Mouse (Mus musculus) macrophage (primary cell): ENCODE measurements around the gene Gm44805. TPM values are rescaled to one million over a fixed set of nuclear protein-coding genes. Genes with fewer than 3 reads are reported as not detected.

Source experiments
- H3K27ac ChIP-seq: fragments of 350-480 bp; formaldehyde crosslinking; 2 replicates; pipeline ENCODE4 v1.9.0; 2021
- H3K36me3 ChIP-seq: fragments of 350-480 bp; formaldehyde crosslinking; 2 replicates; pipeline ENCODE4 v1.9.0; 2021; ENCODE audit errors: inconsistent target
- H3K4me3 ChIP-seq: fragments of 350-480 bp; formaldehyde crosslinking; 2 replicates; pipeline ENCODE4 v1.9.0; 2021; ENCODE audit errors: inconsistent target
- H3K79me2 ChIP-seq: fragments of 350-480 bp; formaldehyde crosslinking; 2 replicates; pipeline ENCODE4 v1.9.0; 2021; ENCODE audit errors: inconsistent target
- WGBS: methylation state at CpG from one replicate; pipeline ENCODE4 v1.1.7; 2026; ENCODE audit warnings: inconsistent platforms; ENCODE audit not compliant: missing documents; 5-methylcytosine and 5-hydroxymethylcytosine counted together
- polyA plus RNA-seq: library from polyadenylated mRNA; stranded (reverse); fragments of 250-400 nt; gene quantifications from 3 replicates; pipeline ENCODE4 v1.2.4, GENCODE M21; 2018; ENCODE audit warnings: inconsistent platforms
- total RNA-seq, 78 experiments: library from RNA; depleted of rRNA; stranded (reverse); fragments of 250-400 nt; gene quantifications; 1 replicate in 9 of 78; 2 replicates in 24 of 78; 3 replicates in 43 of 78; 4 replicates in 2 of 78; pipeline ENCODE4 v1.2.4; 2018; ENCODE audit warnings: inconsistent platforms in 56 of 78

The Gm44805 gene
- total RNA-seq (2018; cell fraction: chromatin; rRNA removed) = 1 to 10 TPM in 1 of 26 experiments, not detected in 25; 2.2 TPM
- total RNA-seq (2018; cell fraction: cytosol; rRNA removed) = 1 to 10 TPM in 1 of 26 experiments, under 1 TPM in 1, not detected in 24; 0.49 to 1.2 TPM
- not detected for total RNA-seq (2018; cell fraction: nucleus; rRNA removed)
- polyA plus RNA-seq = not detected in 3 replicates

- Histone ChIP-seq H3K79me2 (no peaks in the 10 kb centered on the region), H3K27ac (no peak within 1 kb of the TSS), H3K4me3 (no peak within 1 kb of the TSS), H3K36me3 (no peaks in the 10 kb centered on the region)
- 86% methylated on average over 8 of the region's 8 CpGs for WGBS
These were observed at the start of gene Gm44805, which contains the start of gene Apoc4 for GRCm38 (mm10) chr7:19681202-19681694. Gene Gm44805 (minus strand): TSS chr7:19681423. Gene Apoc4 (minus strand): TSS chr7:19681479.

DNA sequence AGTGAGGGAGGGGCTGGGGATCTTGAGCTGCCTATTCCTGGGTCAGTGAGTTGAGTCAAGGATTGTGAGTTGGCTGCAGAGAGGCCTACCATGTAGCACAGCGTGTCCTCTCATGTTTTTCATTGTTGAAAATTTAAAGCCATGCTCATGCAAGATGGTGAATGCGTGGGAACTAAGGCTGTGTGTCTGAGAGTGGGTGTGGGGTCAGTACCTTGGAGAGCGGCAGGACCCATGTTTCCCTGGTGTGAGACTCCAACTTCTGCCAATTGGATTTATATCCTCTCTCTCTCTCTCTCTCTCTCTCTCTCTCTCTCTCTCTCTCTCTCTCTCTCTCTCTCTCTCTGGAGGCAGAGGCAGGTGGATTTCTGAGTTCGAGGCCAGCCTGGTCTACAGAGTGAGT is 45.3 kb upstream of the Gm44805 start:
- Histone ChIP-seq H3K79me2 (no peaks in the 10 kb centered on the region), H3K36me3 (no peaks in the 10 kb centered on the region), H3K4me3 (no peak overlapping the region), H3K27ac (no peak overlapping the region)
- 90% methylated on average over 4 of the region's 4 CpGs for WGBS

DNA sequence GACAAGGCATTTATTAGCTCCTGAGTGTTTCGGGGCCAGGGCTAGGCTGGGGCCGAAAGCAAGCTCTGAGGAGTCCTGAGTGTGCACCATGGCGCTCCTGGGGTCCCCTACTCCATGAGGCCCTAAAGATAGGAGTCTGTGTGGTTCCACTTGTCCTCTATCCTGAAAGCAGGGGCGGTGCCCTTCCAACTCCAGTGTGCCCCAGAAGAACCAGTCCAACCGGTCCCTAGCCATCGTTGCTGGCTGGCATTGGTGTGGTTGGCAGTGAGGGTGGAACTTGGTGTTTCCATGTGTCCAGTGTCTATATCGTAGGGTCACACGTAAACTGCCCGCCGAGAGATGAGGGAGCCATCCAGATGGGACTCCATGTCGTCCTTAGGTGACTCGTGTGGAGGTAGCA is 42.9 kb upstream of the Gm44805 start:
- no peaks in the 10 kb centered on the region for H3K36me3 ChIP-seq
- no peaks in the 10 kb centered on the region for H3K79me2 ChIP-seq
- no peak overlapping the region for H3K4me3 ChIP-seq
- 96% methylated on average over 12 of the region's 12 CpGs for WGBS
- no peak overlapping the region for H3K27ac ChIP-seq

DNA sequence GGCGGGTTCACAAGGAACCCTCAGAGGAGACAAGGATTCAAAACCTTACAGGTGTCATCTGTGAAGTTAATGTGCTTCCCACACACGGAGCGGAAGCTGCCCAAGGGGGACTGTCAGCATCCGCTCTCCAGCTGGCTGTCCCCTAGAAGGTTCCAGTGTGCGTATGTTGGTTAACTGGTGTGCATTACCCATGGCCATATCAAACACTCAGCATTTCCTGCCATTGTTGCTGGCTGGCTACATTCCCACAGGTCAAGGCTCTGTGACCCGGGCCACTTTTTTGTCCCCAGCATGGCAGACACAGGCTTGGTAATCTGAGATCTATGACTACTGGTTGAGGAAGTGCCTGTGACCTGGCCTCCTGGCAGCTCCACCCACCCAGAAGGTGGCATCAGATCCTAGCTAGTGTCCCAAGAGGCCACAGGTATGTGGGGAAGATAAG is 41.6 kb upstream of the Gm44805 start:
- WGBS = 73% methylated on average over 6 of the region's 6 CpGs
- Histone ChIP-seq H3K79me2 (no peaks in the 10 kb centered on the region), H3K27ac (no peak overlapping the region)

GRCm38 (mm10) chr7:19719200-19719599 is 38.0 kb upstream of the Gm44805 start:
- H3K36me3 ChIP-seq = no peaks in the 10 kb centered on the region
- 87% methylated on average over 4 of the region's 4 CpGs for WGBS
- no peak overlapping the region for H3K27ac ChIP-seq
- peaks cover 6% of the 10 kb centered on the region for H3K79me2 ChIP-seq
- no peak overlapping the region for H3K4me3 ChIP-seq

More for the DNA sequence above, 41.6 kb upstream of the Gm44805 start:
- no peak overlapping the region for H3K4me3 ChIP-seq
- no peaks in the 10 kb centered on the region for H3K36me3 ChIP-seq

DNA sequence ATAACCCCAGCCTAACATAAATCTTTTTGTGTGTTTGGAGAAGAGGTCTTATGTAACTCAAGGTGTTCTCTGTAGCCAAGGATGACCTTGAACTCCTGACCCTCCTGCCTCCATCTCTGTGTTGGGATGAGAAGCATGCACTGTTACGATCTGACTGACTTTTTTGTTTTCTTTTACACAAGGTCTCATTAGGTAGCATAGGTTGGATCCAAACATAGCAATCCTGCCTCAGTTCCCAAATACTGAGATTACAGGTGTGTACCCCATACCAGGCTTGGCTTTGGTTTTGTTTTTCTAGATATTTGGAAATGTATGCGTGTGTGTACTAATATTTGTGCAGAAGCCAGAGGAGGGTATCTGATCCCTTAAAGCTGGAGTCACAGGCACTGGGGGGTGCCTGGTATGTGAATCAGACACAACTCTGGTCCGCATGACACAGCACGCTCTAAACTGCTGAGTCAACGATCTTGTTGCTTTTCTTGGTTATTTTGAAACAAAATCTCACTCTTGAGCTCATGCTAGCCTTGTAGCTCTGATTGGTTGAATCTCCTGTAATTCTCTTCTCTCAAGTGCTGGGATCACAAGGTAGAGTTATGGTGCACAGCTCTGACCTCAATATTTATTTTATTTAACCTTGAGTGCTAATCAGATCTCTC is 37.2 kb upstream of the Gm44805 start:
- WGBS = 84% methylated on average over 5 of the region's 5 CpGs
- H3K79me2 ChIP-seq = peaks cover 14% of the 10 kb centered on the region
- no peaks in the 10 kb centered on the region for H3K36me3 ChIP-seq

DNA sequence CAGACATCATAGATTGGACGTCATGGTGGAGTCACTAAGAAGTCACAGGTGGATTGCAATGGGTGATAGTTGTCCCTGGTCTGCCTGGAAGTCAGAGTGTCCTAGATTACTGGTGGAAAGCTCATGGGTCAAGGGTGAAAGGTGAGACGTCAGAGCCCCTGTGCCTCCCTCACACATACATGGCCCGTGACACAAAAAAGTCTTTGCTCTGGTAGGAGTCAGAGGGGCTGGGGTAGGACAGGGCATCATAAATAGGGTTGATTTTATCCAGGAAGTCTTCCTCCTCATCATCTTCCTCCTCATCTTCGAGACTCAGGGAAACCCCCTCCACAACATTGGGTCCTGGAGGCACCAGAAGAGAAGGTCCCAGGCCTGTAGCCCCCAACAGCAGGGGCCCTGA is 36.1 kb upstream of the Gm44805 start:
- WGBS = 93% methylated on average over 4 of the region's 4 CpGs
- peaks cover 17% of the 10 kb centered on the region for H3K79me2 ChIP-seq
- H3K27ac ChIP-seq = no peak overlapping the region
- no peak overlapping the region for H3K4me3 ChIP-seq
- H3K36me3 ChIP-seq = peaks cover under 1% of the 10 kb centered on the region; the same call in 1 of the 2 replicates

More for the DNA sequence above, 37.2 kb upstream of the Gm44805 start:
- Histone ChIP-seq H3K27ac (no peak overlapping the region), H3K4me3 (no peak overlapping the region)

- WGBS = 95% methylated on average over 2 of the region's 2 CpGs
- Histone ChIP-seq H3K27ac (peak overlapping the region; percentile 52; the same call in 1 of the 2 replicates), H3K4me3 (no peak overlapping the region; the same call in 1 of the 2 replicates), H3K36me3 (peaks cover 5% of the 10 kb centered on the region; the same call in 1 of the 2 replicates), H3K79me2 (peaks cover 17% of the 10 kb centered on the region)
These were observed 35.6 kb upstream of the Gm44805 start for GRCm38 (mm10) chr7:19716822-19717221.

GRCm38 (mm10) chr7:19716055-19716682 is 34.9 kb upstream of the Gm44805 start:
- peak overlapping the region; percentile 42 for H3K4me3 ChIP-seq
- 3% methylated on average over 18 of the region's 18 CpGs for WGBS
- H3K27ac ChIP-seq = peak overlapping the region; percentile 52
- H3K79me2 ChIP-seq = peaks cover 17% of the 10 kb centered on the region
- H3K36me3 ChIP-seq = peaks cover 11% of the 10 kb centered on the region; the same call in 1 of the 2 replicates

GRCm38 (mm10) chr7:19715239-19716054 is 34.2 kb upstream of the Gm44805 start, which contains the start of gene Tomm40:
Gene Tomm40 (minus strand): TSS chr7:19715438.
- Histone ChIP-seq H3K79me2 (peaks cover 17% of the 10 kb centered on the region), H3K36me3 (peaks cover 16% of the 10 kb centered on the region; the same call in 1 of the 2 replicates), H3K4me3 (peak within 1 kb of the TSS; percentile 68), H3K27ac (peak within 1 kb of the TSS; percentile 52)
- under 1% methylated on average over 55 of the region's 59 CpGs for WGBS

- H3K27ac ChIP-seq = peak overlapping the region; percentile 17
- peaks cover 21% of the 10 kb centered on the region; the same call in 1 of the 2 replicates for H3K36me3 ChIP-seq
- H3K79me2 ChIP-seq = peaks cover 17% of the 10 kb centered on the region
- under 1% methylated on average over 35 of the region's 39 CpGs for WGBS
- H3K4me3 ChIP-seq = peak overlapping the region; percentile 68
These were observed 33.6 kb upstream of the Gm44805 start for GRCm38 (mm10) chr7:19714836-19715235.

DNA sequence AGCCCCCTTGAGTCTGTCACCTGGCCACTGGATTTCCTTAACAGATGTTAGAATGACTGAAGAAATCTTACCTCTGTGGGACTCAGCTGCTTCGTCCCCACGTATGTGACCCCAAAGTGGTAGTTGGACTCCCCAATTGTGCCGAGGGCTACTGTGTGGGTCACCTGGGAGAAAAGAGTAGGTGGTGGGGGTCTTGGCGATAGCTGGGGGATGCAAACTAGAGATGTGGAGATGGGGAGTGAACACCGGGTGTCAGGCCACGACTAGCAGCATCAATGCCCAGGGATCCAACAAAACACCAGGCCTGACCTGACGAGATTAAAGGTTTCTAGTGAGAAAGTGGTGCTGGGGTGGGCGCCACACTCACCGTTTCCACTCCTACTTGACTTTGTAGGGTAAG is 32.4 kb upstream of the Gm44805 start:
- no peak overlapping the region for H3K4me3 ChIP-seq
- H3K36me3 ChIP-seq = peaks cover 33% of the 10 kb centered on the region; the same call in 1 of the 2 replicates

GRCm38 (mm10) chr7:19713196-19713595 is 32.0 kb upstream of the Gm44805 start:
- peaks cover 34% of the 10 kb centered on the region; the same call in 1 of the 2 replicates for H3K36me3 ChIP-seq
- H3K4me3 ChIP-seq = no peak overlapping the region
- H3K27ac ChIP-seq = no peak overlapping the region
- peaks cover 17% of the 10 kb centered on the region for H3K79me2 ChIP-seq
- 43% methylated on average over 4 of the region's 4 CpGs for WGBS

More for the DNA sequence above, 32.4 kb upstream of the Gm44805 start:
- WGBS = 89% methylated on average over 9 of the region's 9 CpGs
- Histone ChIP-seq H3K27ac (no peak overlapping the region), H3K79me2 (peaks cover 17% of the 10 kb centered on the region)

GRCm38 (mm10) chr7:19712414-19712813 is 31.2 kb upstream of the Gm44805 start:
- H3K27ac ChIP-seq = no peak overlapping the region
- H3K36me3 ChIP-seq = peaks cover 42% of the 10 kb centered on the region; the same call in 1 of the 2 replicates
- 89% methylated on average over 4 of the region's 4 CpGs for WGBS
- no peak overlapping the region for H3K4me3 ChIP-seq
- peaks cover 17% of the 10 kb centered on the region for H3K79me2 ChIP-seq
